Mouse (Mus musculus): ENCODE measurements around the gene Zfp64.

Zfp64 gene

DNA sequence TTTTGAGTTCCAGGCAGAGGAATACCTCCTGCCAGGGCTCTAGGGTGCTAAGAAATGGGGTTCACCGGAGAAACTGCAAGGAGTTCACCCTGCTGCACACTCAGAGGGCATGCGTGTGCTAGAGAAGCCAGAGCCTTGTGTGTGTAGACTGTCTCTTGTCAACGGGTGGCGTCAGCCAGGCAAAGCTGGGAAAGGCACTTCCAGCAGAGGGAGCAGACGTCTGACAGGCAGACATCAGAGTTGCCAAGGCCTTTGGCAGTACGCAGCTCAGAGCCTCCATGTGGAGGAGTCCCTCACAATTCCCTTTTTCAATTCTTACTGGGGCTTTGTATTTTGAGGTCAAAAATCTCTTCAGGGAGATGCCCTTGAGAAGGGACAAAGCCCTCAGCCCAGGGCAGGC, 6.9 kb downstream of the Zfp64 start:
- DNase-seq (ENCODE audit: low read depth, low spot score) = no peak

DNA sequence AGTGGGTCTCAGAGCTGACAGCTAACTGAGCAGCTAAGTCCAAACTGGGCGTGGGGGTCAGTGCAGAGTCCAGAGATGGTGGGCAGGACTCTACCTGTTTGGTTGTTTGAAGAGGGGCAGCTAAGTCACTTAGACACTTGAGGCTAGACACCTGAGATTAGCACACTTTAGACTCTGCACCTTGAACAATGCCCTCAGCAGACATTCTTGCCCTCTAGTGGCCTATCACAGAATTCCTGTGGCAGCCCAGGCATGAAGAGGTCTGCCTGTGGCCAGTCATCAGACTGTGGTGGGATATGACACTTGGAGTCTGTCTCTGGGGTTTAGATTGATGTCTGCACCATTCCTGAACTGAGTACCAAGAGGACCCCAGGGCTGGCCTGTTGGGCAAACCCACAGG, 7.7 kb downstream of the Zfp64 start:
- DNase-seq (ENCODE audit: low read depth, low spot score) = peak; percentile 16

DNA sequence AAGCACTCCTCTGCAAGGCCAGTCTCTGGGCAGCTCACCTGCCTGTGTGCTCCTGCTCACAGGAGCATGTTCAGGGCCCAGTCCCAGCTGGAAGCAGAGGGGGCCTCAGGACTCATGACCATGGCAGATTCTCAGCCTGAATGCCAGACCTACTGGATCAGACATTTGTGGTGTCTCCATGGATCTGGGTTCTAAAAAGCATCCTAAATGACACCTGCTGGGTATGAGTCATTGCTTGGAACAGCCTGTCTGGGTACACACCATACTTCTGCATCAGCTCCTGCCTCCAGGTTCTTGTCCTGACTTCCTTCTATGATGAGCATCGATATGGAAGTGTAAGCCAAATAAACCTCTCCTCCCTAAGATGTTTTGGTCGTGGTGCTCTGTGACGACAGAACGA, 11.4 kb downstream of the Zfp64 start:
- DNase-seq (ENCODE audit: low read depth, low spot score) = no peak

DNA sequence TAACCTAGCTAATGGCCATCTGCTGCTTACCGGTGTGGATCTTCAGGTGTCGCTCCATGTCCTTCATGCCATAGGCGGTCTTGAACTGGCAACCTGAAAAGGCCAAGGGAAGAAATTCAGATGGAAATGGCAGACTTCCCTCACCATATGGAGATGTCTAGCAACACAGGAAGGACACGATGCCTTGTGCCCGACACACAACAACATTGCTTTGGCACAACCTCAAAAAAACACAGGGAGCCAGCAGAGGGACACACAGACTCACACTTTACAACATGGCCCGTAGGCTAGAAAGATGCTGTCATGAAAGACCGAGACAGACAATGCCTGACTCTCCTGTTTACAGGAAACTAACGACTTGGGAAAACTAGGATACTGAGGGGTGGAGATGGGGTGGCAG, 15.4 kb downstream of the Zfp64 start:
- no peak for DNase-seq (ENCODE audit: low read depth, low spot score)

DNA sequence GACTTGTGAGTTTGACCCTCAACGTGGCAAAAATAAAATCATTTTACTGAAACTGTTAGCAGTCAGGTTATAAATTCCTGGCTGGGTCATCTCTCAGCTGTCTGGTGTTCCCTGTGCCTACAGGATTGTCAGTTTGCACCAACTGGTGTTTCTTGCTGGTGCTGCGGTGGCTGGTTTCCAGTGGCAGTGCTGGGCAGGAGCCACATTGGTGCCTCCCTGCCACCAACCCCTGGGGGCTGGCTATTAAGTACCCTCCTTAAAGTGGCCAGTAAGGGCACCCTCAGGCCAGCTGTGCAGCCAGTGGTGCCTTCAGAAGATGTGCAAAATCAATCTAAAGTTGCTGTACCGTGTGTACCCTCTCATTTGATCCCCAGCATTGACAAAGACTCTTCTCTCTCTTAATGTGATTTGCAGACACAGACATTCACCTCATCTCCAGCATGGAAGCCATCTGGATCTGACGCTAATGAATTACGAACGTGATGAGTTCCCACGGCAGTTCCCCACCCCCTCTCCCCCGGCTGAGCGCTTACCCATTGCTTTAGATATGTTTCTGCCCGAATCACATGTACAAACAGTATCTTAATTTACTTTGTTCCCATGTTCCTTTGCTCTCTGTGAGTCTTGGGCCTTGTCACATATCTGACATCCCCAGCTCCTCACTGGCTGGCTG, 16.0 kb downstream of the Zfp64 start:
- DNase-seq (ENCODE audit: low read depth, low spot score) = no peak

DNA sequence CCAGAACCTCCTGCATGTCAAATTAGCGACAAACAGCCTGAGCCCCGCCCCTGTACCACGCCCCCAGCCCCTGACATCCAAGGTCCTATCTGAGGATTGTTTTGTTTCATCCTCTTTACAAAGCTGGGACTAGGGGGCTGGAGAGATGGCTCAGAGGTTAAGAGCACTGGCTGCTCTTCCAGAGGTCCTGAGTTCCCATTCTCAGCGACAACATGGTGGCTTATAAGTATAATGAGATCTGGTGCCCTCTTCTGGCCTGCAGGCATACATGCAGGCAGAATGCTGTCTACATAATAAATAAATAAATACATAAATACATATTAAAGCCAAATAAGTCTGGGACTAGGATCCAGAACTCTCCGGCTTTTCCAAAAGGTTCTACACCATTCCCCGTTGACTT, 18.5 kb downstream of the Zfp64 start:
- no peak for DNase-seq (ENCODE audit: low read depth, low spot score)

DNA sequence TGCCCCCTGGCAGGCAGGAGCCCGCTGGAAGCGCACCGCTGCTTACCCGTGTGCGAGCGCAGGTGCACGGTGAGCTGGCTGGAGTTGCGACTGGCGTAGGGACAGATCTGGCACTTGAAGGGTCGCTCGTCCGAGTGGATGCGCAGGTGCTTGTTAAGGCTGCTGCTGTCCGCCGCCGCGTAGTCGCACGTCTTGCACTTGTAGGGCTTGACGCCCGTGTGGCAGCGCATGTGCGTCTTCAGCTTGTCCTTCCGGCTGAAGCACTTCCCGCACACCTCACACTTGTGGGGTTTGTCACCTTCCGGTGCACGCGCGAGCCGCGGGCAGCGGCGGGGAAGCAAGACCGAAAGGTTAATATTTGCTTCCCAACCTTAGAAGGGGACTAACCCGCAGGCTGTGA, 20.2 kb downstream of the Zfp64 start:
- no peak for DNase-seq (ENCODE audit: low read depth, low spot score)

DNA sequence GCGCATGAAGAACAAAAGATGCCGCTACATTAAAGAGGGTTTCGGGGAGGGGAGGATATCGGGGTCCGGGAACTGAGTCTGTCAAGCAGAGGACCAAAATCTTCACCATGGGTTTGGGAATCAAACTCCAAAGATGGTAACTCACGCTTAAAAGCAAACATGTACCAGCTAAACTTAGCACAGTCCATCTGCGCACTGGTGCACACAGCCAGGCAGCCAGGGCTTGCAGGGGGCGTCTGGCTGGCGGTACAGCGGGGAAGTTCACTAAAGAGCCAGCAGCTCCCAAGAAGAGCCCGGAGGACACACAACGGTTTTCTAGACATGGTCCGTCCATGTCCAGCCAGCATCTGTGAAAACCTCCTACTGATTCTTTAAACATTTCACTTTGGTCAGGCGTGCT, 23.7 kb downstream of the Zfp64 start:
- no peak for DNase-seq (ENCODE audit: low read depth, low spot score)

DNA sequence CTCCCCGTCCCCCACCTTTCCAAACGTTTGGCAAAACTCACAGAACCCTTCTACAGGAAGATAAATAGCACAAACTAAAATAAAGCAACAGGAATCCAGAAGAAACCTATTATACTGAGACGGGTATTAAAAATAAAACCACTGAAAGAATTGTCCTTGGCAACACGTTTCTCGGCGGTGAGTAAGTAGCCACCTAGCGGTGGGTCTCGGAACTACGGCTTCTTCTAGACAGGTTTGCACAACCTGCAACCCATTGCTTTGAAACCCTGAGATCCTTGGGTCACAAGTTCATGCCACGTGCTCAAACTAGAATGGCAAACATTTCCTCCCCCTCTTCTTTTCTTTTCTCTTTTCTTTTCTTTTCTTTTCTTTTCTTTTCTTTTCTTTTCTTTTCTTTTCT, 25.7 kb downstream of the Zfp64 start:
- peak; percentile 78 for DNase-seq (ENCODE audit: low read depth, low spot score)

DNA sequence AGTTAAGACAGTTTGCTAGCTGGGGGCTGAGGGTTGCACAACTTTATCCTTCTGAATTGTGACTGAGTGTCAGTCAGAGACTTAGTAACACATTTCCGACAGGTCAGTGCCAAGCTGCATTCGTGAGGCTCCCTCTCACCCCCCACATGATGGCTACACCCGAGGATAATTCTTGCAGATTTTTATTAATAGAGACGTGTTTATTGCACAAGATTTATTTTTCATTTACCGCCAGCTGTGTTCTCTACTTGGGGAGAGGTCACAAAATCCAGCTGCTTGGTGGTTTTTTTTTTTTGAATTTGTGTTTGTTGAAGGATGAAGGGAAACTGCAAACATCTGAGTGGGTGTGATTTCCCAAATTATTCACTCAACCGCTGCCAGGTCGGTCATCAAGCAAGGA, 28.0 kb downstream of the Zfp64 start:
- no peak for DNase-seq (ENCODE audit: low read depth, low spot score)

DNA sequence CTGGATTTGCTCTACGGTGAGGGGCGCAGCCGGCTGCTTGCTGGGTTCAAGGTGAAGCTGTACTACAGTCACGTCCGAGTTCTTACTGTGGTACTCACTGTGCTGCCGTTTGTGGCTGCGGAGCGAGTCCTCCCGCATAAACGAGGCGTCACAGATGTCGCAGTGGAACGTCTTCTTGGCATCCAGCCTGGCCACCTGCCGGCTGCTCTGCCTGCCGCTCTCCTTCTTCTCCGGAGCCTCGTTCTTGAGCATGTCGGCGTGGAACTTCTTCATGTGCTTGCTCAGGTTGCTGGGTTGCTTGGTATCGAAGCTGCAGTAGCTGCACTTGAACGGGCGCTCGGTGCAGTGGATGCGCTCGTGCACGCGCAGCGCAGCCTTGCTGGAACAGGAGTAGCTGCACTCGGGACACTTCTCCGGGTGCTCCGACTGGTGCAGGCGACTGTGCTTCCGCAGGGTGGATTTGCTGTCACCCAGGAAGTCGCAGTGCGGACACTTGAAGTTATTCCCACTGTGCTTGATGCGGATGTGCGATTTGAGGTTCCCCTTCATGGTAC, 29.1 kb downstream of the Zfp64 start:
- DNase-seq (ENCODE audit: low read depth, low spot score) = no peak

DNA sequence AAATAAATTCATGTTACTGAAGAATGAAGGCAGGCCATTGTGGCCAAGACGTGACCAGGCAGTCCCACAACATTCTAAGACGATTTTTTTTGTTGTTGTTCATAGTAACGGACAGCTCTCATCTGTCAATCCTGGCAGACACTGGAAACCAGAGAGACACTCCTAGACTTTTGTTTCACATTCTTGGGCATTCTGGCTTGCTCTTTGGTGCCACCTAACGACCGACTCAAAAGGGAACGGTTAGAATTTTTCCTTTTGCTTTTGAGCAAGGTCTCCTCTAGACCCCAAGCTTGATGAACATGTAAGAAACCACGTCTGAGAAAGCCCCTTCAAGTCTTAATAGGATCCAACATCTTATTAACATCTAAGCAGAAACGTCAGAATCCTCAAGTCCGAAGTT, 31.7 kb downstream of the Zfp64 start:
- DNase-seq (ENCODE audit: low read depth, low spot score) = no peak

DNA sequence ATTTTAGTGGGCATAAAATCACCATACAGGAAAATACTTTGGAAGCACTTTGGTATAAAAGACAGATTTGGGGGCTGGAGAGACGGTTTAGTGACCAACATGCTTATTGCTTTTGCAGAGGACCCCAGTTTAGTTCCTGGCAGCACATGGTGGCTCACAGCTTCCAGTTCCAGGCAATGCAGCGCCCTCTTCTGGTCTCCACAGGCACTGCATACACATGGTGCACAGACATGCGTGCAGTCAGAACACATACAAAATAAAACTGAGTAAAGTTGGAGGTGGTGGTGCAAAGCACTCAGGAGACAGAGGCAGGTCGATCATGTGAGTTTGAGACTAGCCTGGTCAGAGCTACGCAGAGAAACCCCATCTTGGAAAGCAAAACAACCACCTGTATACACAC, 32.9 kb downstream of the Zfp64 start:
- peak; percentile 9 for DNase-seq (ENCODE audit: low read depth, low spot score)

DNA sequence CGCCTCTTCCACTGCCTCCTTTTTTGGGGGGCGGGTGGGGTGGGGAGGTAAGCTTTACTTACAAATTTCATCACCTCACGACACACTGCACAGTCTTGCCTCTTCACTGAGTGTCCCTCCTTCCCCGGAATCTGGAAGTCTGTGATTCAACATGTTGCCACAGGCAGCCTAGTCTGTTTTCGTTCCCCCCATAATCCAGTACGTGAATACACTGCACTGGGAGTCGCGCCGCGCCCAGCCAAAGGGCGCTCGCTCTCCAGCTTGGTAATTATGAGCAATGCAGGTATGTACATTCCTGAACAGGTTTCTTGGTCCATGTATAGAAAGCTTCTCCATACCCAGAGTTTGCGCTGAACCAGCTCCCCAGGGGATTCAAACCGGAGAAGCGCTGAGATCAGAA, 35.4 kb downstream of the Zfp64 start:
- DNase-seq (ENCODE audit: low read depth, low spot score) = no peak

DNA sequence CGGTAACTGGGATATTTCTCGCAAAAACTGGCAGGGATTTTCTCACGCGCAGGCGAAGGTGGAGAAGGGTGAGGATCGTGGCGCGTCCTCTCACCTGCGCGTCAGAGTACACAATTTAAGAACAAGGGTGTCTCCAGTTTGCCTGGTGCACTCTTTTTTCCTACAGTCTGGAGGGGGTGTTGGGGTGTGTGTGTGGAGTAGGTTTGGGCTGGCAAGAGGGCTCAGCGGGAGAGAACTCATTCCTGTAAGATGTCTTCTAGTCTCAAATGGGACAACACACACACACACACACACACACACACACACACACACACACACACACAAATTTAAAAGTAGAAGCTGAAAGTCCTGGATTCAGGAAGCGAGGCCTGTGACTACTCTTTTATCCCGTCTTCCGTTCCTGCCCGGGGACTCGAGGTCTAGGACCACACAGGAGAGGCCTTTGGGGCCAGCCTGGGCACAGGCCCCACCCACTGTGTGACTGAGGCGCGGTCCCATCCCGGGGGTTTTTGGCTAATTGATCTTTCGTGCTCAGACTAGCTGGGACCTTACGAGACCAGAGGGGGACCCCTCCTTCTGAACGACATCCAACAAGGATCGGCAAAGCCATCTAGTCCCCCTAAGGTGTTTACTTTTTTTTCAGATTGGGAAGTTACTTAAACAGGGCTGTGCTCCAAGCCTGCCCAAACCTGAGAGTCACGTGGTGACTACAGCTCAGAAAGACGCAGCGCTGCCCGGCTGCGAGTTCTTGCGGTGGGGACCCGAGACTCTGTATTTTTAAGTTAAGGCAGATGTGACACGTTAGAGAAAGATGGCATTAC, 42.3 kb downstream of the Zfp64 start:
- no peak for DNase-seq (ENCODE audit: low read depth, low spot score)

DNA sequence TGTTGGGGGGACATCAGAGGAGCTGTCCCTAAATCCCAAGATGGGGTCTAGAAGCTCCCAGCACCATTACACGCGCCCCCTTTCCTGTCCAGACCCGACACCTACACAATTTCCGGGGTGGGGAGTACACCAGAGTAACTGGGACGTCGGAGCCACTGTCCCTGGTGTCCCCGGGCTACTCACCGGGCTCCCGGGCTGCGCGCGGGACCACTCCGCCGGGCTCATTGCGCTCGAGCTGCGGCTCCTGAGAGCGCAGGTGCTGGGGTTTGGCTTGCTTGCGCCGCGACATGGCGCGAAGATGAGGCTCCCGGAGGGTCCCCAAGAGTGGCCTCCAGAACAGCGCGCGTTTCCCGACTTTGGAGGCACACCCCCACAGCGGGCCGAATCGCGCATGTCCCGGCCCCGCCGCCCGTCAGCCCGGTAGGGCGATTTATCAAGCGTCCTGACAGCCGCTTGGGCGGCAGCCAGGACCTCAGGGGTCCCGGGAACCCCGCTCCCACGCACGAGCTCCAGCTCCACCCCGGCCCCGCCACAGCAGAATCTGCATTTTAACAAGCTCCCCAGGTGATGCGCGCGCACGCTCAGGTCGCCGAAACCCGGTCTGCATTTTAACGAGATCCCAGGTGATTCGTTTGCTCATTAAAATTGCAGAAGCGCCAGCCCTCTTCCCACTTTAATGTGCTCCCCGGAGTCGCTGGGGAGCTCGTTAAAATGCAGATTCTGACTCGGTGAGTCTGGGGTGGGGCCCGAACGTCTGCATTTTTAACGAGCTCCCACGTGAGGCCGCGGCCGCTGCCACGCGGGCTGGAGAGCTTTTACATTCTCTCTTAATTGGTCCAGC, 43.1 kb downstream of the Zfp64 start:
- DNase-seq (ENCODE audit: low read depth, low spot score) = no peak

DNA sequence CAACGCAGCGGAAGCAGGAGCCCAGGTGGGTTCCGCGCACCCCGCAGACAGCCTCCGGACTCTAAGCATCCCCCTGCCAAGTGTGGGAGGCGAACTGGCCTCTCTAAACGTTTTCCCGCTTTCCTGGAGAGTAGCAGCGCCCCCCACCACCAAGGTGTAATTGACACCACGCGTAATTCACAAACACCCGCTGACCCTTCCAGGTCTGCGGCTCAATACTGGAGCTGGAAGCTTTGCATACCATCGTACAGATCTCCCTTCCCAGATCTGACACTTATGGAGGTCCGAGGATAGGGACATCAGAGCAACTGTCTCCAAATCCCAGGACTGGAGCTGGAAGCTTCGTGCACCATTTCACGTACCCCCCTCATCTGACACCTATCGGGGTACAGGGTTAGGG, 43.9 kb downstream of the Zfp64 start:
- DNase-seq (ENCODE audit: low read depth, low spot score) = no peak

DNA sequence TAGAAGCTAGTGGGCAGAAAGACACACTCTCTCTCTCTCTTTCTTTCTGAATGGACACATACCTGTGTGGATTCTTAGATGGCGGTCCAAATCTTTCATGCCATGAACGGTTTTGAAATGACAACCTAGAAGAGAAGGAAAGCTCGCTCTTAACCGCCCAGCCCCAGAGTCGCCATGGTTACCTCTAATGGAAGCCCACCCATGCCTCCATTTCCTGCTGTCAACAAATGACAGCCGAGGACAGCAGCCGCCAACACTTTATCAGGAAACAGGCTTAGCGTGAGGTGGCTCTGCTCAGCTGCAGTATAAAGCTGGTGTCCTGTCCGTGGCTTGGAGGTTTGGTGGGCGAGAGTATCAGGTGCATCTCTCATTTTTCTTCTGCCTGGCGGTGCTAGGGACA, 49.4 kb downstream of the Zfp64 start:
- no peak for DNase-seq (ENCODE audit: low read depth, low spot score)

DNA sequence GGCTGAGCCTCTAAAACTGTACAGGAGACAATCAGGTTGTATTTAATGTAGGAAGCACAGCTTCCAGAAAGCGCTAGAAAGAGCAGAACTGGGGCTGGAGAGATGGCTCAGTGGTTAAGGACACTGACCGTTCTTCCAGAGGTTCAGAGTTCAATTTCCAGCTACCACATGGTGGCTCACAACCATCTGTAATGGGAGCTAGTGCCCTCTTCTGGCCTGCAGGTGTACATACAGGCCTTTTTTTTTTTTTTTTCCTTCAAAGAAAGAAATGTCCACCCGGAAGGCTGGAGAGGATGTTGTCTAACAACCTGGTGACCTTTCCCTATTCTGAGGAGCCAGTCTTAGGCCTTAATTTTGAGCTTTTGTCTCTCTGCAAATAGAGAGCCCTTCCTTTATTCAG, 50.5 kb downstream of the Zfp64 start:
- peak; percentile 45 for DNase-seq (ENCODE audit: low read depth, low spot score)

DNA sequence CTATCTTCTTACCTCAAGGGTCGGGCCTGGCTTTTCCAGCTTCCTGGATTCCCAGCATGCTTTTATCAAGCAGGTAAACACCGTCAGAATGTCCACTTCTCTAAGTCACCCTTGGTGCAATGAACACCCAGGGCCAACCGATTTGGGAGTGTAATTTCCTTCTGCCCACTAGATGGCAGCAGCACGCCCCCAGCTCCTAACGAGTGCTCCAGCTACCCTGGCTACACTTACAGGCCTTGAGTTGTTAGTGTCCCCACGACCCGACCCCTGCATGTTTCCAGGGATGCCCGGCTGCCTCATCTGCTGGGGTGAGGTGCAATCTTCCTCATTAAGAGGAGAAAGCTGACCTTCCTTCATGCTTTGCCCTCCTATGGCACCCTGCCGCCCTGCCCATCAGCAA, 51.2 kb downstream of the Zfp64 start:
- peak; percentile 81 for DNase-seq (ENCODE audit: low read depth, low spot score)

DNA sequence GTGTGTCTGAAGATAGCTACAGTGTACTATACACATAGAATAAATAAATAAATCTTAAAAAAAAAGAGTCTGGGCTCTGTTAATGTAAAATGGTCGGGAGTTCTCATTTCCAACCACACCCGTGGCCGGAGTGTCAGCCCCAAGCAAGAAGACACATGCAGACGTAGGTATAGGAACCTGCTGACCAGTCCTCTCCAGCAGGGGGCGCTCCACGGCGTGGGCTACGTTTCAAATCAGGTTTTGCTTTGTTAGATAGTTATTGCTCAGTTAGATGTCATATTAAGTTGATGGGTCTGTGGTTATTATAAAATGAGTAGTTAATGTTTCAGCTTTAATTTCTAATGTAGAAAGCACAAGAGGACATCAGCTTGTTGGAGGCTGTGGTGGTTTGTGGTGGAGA, 52.8 kb downstream of the Zfp64 start:
- DNase-seq (ENCODE audit: low read depth, low spot score) = peak; percentile 63

DNA sequence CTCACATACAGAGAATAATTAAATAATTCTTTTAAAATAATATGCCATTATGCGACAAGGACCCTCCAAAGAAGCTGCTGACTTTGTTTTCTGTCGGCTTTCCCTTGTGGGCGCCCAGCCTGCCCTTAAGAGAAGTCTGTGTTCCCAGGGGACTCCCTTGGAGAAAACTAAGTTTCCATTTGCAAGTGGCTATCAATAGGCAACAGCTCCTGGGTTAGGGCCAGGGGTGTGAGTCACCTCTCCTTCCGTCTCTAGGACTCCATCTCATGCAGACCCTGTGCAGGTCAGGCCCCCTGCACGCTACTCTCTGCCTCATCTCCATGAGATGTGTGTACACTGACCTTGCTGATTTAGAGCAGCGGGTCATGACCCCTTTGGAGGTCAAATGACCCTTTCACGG, 57.5 kb downstream of the Zfp64 start:
- DNase-seq (ENCODE audit: low read depth, low spot score) = no peak

Measured in A20 (cell line).